Mouse (Mus musculus): Measurements from ENCODE around the gene Rgs7. TPM values are rescaled to one million over a fixed set of nuclear protein-coding genes. Genes with fewer than 3 reads are reported as not detected.

Rgs7 gene
- polyA plus RNA-seq, 1 experiment from 2014 or later, result 1.5 TPM

DNA sequence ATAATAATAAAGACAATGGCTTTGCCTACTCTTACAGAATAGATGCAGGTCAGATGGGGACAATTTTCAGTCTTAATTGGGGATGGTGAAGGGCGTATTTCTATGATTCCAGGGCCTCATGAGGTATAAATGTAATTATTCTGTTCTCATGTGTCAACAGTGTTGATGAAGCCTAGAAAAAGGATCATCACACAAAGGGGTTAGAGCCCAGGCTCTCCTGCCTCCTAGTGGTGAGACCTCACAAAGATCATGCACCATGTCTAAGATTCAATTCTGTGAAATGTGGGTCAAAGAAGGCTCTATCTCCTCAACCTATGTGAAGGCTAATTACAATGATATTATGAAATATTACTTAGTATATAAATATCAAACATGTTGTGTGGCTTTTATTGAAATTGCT lies 146.1 kb downstream of the Rgs7 start:
- no peak for ATAC-seq (replicated peaks; ENCODE audit: low FRiP score)
- H3K36me3 ChIP-seq, result no peaks in the 10 kb centered on the region
- no peak overlapping the region for H3K4me3 ChIP-seq (replicated peaks)
- WGBS, result 83% methylated on average over 1 of the region's 1 CpGs
- no peaks in the 10 kb centered on the region for H3K27me3 ChIP-seq
- no peaks in the 10 kb centered on the region for H3K9me3 ChIP-seq (replicated peaks)
- H3K4me2 ChIP-seq, result no peak overlapping the region
- H3K4me1 ChIP-seq, result no peaks in the 10 kb centered on the region
- no peak overlapping the region for H3K9ac ChIP-seq
- H3K27ac ChIP-seq, result no peak overlapping the region

DNA sequence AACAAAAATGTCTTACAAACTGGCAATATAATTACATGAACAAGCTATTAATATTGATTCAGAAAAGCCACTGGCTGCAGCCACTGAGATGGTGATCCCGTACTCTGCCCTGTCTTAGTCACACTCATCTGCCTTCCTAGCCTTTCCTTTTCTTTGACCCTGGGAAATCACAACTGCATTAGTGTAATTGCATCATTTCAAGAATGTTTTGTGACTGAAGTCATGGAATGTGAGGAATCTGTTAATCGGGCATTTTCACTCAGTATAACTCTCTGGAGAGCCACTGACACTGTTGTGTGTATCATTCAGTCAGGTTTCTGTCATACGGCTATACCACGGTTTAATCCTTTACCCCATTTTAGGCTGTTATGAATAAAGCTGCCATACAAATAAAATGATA lies 156.1 kb downstream of the Rgs7 start:
- H3K4me3 ChIP-seq (replicated peaks), result no peak overlapping the region
- H3K9ac ChIP-seq, result no peak overlapping the region
- H3K27me3 ChIP-seq, result no peaks in the 10 kb centered on the region
- H3K9me3 ChIP-seq (replicated peaks), result no peaks in the 10 kb centered on the region
- no peak overlapping the region for H3K4me2 ChIP-seq
- no peak overlapping the region for H3K27ac ChIP-seq
- no peaks in the 10 kb centered on the region for H3K36me3 ChIP-seq
- WGBS, result 74% methylated on average over 4 of the region's 4 CpGs
- ATAC-seq (replicated peaks; ENCODE audit: low FRiP score), result no peak
- H3K4me1 ChIP-seq, result no peaks in the 10 kb centered on the region

DNA sequence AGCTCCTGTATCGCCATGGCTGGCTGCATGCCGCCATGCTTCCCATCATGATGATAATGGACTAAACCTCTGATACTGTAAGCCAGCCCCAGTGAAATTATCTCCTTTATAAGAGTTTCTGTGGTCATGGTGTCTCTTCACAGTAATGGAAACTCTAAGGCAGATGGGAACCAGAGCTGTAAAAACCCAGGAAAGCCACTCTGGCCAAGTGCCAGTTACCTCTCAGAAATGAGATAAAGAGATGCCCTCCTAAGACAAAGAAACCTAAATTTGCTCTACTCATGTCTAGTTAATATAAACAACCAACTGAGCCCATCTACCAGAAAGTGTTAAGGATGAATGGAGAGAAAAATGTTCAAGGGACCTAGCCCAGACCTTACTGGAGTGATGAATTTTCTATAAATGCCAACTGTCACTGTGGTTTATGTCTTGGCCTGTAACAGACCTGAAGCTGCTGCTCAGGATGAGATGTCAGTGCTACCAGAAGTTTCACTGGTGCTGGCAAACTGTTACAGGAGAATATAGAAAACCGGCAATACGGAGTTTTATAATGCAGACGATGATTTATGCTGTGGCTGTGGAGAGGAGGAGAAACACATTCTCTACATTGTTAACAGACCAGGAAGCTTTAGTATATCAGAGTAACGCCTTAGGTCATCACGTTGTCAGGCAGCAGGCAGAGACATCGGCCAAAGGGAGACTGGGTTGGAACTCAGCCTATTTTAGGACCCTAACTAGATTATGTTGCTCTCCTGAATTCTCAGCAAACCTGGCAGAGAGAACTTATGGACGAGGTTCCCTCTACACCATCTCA lies 159.1 kb downstream of the Rgs7 start:
- 67% methylated on average over 9 of the region's 9 CpGs for WGBS
- Histone ChIP-seq H3K9ac (no peak overlapping the region), H3K36me3 (no peaks in the 10 kb centered on the region), H3K9me3 (replicated peaks) (no peaks in the 10 kb centered on the region), H3K4me2 (no peak overlapping the region), H3K4me1 (no peaks in the 10 kb centered on the region), H3K27ac (no peak overlapping the region), H3K27me3 (no peaks in the 10 kb centered on the region), H3K4me3 (replicated peaks) (no peak overlapping the region)
- no peak for ATAC-seq (replicated peaks; ENCODE audit: low FRiP score)

DNA sequence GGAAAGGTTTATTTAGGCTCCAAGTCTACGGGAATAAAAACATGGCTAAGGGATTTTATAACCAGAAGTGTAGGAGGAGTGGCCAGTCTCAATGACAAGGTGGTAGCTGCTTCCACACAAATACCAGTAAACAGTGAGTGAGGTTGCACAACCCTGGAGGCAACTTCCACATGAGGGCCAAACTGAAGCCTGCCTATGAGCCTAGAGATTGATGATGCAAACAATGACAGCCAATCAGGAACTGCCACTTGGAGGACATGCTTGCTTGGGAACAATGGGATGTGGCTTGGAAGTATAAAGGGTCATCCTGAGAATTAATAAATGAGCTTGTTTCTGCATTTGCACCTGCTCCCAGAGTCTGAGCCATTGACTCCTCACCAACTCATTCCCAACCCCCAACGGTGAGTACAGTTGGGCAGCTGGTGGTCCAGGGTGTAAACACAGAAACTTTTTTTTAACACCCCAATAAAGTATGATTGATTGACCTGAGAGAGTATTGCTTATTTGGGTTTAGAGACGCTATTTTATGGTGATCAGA lies 162.3 kb downstream of the Rgs7 start:
- no peak overlapping the region for H3K27ac ChIP-seq
- no peak overlapping the region for H3K4me2 ChIP-seq
- ATAC-seq (replicated peaks; ENCODE audit: low FRiP score), result no peak
- no peak overlapping the region for H3K9ac ChIP-seq
- H3K4me1 ChIP-seq, result no peaks in the 10 kb centered on the region
- H3K9me3 ChIP-seq (replicated peaks), result no peaks in the 10 kb centered on the region
- H3K27me3 ChIP-seq, result no peaks in the 10 kb centered on the region
- H3K36me3 ChIP-seq, result no peaks in the 10 kb centered on the region
- 64% methylated on average over 3 of the region's 3 CpGs for WGBS
- no peak overlapping the region for H3K4me3 ChIP-seq (replicated peaks)

DNA sequence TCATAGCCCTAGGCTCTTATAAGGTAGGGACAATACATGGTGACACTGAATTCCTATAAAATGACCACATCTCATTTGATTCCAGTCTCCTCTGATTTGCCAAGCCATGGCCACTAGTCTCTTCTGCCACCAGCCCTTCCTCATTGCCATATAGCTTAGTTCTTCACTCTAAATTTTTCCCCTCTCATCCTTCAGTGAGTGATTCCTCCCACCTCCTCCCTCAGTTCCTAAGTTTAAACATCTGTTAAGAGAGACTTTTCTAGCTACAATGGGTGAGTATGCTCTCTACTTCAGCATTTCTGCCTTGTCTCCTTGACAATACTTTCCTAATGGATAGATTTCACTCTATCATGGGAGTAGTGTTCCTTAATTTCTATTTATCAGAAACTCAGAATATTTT lies 169.5 kb downstream of the Rgs7 start:
- no peaks in the 10 kb centered on the region for H3K36me3 ChIP-seq
- H3K4me1 ChIP-seq, result no peaks in the 10 kb centered on the region
- ATAC-seq (replicated peaks; ENCODE audit: low FRiP score), result no peak
- H3K4me2 ChIP-seq, result no peak overlapping the region
- no peak overlapping the region for H3K9ac ChIP-seq
- no peak overlapping the region for H3K4me3 ChIP-seq (replicated peaks)
- no peaks in the 10 kb centered on the region for H3K9me3 ChIP-seq (replicated peaks)
- no peaks in the 10 kb centered on the region for H3K27me3 ChIP-seq
- no peak overlapping the region for H3K27ac ChIP-seq

DNA sequence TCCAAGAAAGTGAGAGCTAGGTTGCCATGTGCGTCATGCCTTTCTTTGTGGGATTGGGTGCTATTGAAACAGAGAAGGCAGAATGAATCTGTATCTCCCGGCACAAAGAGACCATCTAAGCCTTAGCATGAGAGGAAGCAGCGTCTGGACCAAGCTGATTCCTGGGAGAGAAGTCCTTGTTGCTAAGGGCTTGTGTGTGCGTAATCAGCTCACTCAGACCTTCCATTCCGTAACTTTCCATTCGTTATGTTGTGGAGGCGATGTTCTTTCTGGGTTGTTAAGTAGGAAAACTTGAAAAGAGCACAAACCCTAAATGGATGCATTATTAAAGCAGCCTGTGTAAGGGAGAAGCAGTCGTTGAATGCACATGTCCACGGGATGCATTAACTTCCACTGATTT lies 173.1 kb downstream of the Rgs7 start:
- 73% methylated on average over 9 of the region's 9 CpGs for WGBS
- H3K4me2 ChIP-seq, result no peak overlapping the region
- H3K9ac ChIP-seq, result no peak overlapping the region
- no peaks in the 10 kb centered on the region for H3K36me3 ChIP-seq
- H3K4me1 ChIP-seq, result peaks cover 3% of the 10 kb centered on the region; the same call in 1 of the 2 replicates
- ATAC-seq (replicated peaks; ENCODE audit: low FRiP score), result no peak
- H3K9me3 ChIP-seq (replicated peaks), result no peaks in the 10 kb centered on the region
- H3K27me3 ChIP-seq, result no peaks in the 10 kb centered on the region
- H3K4me3 ChIP-seq (replicated peaks), result no peak overlapping the region
- H3K27ac ChIP-seq, result no peak overlapping the region

DNA sequence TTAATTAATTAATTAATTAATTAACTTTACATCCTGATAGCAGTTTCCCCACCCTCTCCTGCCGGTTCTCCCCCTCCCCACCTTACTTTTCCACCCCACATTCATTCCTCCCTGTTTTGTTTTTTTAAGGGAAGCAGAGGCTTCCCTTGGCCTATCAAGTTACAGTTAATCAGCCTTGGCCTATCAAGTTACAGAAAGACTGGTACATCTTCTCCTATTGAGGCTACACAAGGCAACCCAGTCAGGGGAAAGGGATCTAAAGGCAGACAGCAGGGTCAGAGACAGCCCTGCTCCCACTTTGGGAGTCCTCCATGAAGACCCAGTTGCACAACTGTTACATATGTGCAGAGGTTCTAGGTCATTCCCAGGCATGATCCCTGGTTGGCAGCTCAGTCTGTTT lies 175.0 kb downstream of the Rgs7 start:
- WGBS, result 7% methylated on average over 1 of the region's 1 CpGs
- Histone ChIP-seq H3K27me3 (no peaks in the 10 kb centered on the region), H3K36me3 (no peaks in the 10 kb centered on the region), H3K27ac (no peak overlapping the region), H3K9ac (no peak overlapping the region), H3K4me3 (replicated peaks) (no peak overlapping the region), H3K9me3 (replicated peaks) (no peaks in the 10 kb centered on the region), H3K4me1 (peaks cover 3% of the 10 kb centered on the region; the same call in 1 of the 2 replicates), H3K4me2 (no peak overlapping the region)
- ATAC-seq (replicated peaks; ENCODE audit: low FRiP score), result peak; percentile 84

DNA sequence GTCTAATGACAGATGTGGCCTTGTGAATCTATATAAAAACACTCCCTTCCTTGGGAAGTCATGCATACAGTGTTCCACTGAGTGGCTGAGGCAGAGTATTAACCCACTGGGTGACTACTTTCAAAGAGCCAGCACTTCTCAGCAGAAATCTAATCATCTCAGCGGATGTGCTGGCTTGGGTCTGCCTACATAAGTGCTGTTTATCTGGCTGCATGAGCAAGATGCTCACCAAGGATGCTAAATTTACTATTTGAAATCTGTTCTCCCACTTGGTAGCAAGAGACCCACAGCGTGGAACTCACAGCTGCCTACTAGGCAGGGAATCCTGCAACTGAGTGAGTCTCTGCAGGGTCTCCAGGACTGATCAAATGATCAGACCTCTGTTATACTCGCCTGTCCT lies 184.7 kb downstream of the Rgs7 start:
- Histone ChIP-seq H3K9me3 (replicated peaks) (no peaks in the 10 kb centered on the region), H3K27ac (no peak overlapping the region), H3K4me2 (no peak overlapping the region), H3K4me1 (no peaks in the 10 kb centered on the region), H3K36me3 (no peaks in the 10 kb centered on the region), H3K27me3 (no peaks in the 10 kb centered on the region), H3K9ac (no peak overlapping the region), H3K4me3 (replicated peaks) (no peak overlapping the region)
- peak; percentile 87 for ATAC-seq (replicated peaks; ENCODE audit: low FRiP score)
- WGBS, result 48% methylated on average over 3 of the region's 3 CpGs

DNA sequence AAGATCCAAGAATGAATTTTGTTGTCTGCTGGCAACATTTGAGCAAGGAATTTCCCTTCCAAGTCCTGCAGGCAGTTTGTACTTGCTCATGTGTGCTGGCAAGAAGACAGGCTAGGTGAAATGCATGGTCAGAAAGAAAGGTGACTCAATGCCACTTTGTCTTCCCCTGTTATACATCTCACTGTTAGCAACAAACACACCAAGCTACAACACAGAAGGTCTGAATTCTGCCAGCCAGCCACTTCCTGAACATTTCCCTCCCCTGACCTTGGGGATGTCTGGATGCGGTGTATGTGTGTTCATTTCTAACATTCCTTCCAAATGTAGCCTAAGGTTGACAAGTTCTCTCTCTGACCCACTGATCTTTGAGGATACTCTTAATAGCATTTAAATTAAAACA lies 191.4 kb downstream of the Rgs7 start:
- H3K4me3 ChIP-seq (replicated peaks), result no peak overlapping the region

DNA sequence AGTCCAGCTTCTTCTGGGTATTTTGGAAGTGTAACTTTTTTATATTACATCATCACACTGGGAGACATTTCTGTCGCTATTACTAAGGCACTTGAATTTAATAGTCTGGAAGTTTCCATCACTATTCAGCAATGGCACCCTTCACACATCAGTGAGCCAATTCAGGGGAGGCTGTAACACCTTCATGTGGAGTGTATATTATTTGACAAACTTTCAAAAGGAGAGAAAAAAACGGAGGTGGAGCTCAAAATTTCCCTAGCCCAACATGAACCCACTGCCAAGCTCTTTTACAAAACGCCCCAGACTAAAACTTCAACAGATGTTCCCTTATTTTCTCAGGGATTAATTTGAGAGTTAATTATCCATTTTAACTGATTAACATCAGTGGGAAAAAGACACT lies 191.9 kb downstream of the Rgs7 start:
- Histone ChIP-seq H3K36me3 (no peaks in the 10 kb centered on the region), H3K4me1 (no peaks in the 10 kb centered on the region), H3K27ac (no peak overlapping the region), H3K4me2 (no peak overlapping the region), H3K27me3 (no peaks in the 10 kb centered on the region), H3K4me3 (replicated peaks) (no peak overlapping the region), H3K9ac (no peak overlapping the region), H3K9me3 (replicated peaks) (no peaks in the 10 kb centered on the region)
- no peak for ATAC-seq (replicated peaks; ENCODE audit: low FRiP score)
- 64% methylated on average over 3 of the region's 3 CpGs for WGBS

More for the DNA sequence above, 191.4 kb downstream of the Rgs7 start:
- Histone ChIP-seq H3K9ac (no peak overlapping the region), H3K27ac (no peak overlapping the region), H3K27me3 (no peaks in the 10 kb centered on the region), H3K9me3 (replicated peaks) (no peaks in the 10 kb centered on the region), H3K36me3 (no peaks in the 10 kb centered on the region), H3K4me1 (no peaks in the 10 kb centered on the region), H3K4me2 (no peak overlapping the region)
- no peak for ATAC-seq (replicated peaks; ENCODE audit: low FRiP score)
- WGBS, result 65% methylated on average over 1 of the region's 1 CpGs

DNA sequence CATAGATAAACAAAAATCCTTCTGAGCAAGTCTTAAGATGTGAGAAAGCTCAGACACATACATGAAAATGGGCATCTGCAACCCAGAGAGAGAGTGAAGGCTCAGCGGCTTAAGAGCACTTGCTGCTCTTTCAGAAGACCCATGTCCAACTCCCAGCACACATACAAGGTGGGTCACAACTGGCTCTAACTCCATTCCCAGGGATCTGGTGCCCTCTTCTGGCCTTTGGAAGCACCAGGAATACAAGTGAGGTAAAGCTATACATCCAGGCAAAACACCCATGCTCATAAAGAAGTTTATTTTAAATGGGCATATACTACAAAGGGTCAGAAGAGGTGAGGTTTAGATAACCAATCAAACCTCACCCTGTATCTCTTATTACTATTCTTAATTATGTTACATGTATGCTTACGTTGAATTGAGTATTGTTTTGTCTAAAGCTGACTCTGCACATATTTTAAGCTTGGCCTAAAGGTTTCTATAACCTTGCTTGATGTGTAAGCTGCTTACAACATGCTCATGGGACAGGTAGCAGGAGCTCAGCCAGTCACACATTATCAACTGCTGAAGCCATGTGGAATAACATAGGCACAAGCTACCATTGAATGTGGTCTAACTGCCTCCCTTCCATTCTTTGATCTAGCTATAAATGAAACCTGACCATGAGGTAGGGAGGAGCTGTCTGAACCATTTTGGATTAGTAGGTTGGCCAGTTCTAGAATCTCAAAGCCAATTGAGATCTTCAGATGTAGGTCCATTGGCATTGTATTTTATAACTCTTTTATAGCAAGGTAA lies 192.5 kb downstream of the Rgs7 start:
- H3K4me2 ChIP-seq, result no peak overlapping the region
- no peak overlapping the region for H3K4me3 ChIP-seq (replicated peaks)
- no peak for ATAC-seq (replicated peaks; ENCODE audit: low FRiP score)
- no peaks in the 10 kb centered on the region for H3K36me3 ChIP-seq
- no peak overlapping the region for H3K27ac ChIP-seq
- no peak overlapping the region for H3K9ac ChIP-seq
- no peaks in the 10 kb centered on the region for H3K9me3 ChIP-seq (replicated peaks)
- H3K4me1 ChIP-seq, result no peaks in the 10 kb centered on the region
- 93% methylated on average over 2 of the region's 2 CpGs for WGBS
- H3K27me3 ChIP-seq, result no peaks in the 10 kb centered on the region

DNA sequence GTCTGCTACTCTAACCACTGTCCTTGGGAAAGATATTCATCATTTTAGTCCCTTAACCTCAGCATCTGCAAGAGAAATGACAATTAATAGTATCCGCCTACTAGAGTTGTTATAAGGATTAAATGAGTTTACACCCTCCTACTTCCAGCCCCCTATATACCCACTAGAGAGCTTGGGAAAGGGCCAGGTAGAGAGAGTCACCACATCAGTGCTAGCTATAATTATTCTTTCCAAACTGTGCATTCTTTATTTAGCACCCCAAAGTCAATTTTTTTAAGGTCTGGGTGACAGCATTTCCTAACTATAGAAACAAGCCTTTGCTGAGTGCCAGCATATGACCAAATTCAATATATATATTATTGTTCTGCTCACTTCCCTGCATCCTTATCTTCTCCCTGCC lies 195.4 kb downstream of the Rgs7 start:
- ATAC-seq (replicated peaks; ENCODE audit: low FRiP score), result no peak
- WGBS, result 88% methylated on average over 1 of the region's 1 CpGs

More for the DNA sequence above, 195.4 kb downstream of the Rgs7 start:
- no peak overlapping the region for H3K9ac ChIP-seq
- H3K27ac ChIP-seq, result no peak overlapping the region
- no peaks in the 10 kb centered on the region for H3K27me3 ChIP-seq
- H3K36me3 ChIP-seq, result no peaks in the 10 kb centered on the region
- H3K4me3 ChIP-seq (replicated peaks), result no peak overlapping the region
- no peaks in the 10 kb centered on the region for H3K4me1 ChIP-seq
- no peaks in the 10 kb centered on the region for H3K9me3 ChIP-seq (replicated peaks)
- H3K4me2 ChIP-seq, result no peak overlapping the region

Data from kidney, embryonic 15.5 days (tissue).